Mouse (Mus musculus) layer of hippocampus, adult 2 months (tissue): ENCODE data around the gene Cacna1s. TPM values are rescaled to one million over a fixed set of nuclear protein-coding genes. Genes with fewer than 3 reads are reported as not detected.
A peak's percentile ranks its signal among the peaks of the same experiment; 100 is the strongest.

Source experiments
- DNase-seq, 2 experiments: peaks; one replicate each; pipeline ENCODE4 v3.0.0; 2022; ENCODE audit warnings: low spot score in 2 of 2
- H3K27ac ChIP-seq: fragments of 200-600 bp; 2 replicates; pipeline ENCODE4 v1.8.1; 2022
- H3K4me3 ChIP-seq: fragments of 200-600 bp; 2 replicates; pipeline ENCODE4 v1.8.1; 2022; ENCODE audit warnings: mild to moderate bottlenecking
- CTCF ChIP-seq: fragments of 200-600 bp; conservative IDR thresholded peaks from 2 replicates; pipeline ENCODE4 v1.8.1; 2022; ENCODE audit warnings: antibody characterized with exemption, mild to moderate bottlenecking, moderate library complexity
- long read RNA-seq, 2 experiments: library from polyadenylated mRNA; stranded (forward); transcript quantifications; one replicate each; pipeline ENCODE4 v2.0.0; 2021; ENCODE audit warnings: borderline mapping rate in 2 of 2
- total RNA-seq, 2 experiments: library from RNA; stranded (reverse); gene quantifications; 2 replicates each; pipeline ENCODE4 v1.2.3; 2021

Gene Cacna1s
- under 1 TPM; 0.49 to 0.77 TPM for total RNA-seq
- long read RNA-seq, experiment 1, partial matches to known transcripts, result 0 of 2 reads
- long read RNA-seq, experiment 1, other reads (novel, unspliced or antisense), result 2 of 2 reads
- long read RNA-seq, experiment 2, partial matches to known transcripts, result 1 of 2 reads
- long read RNA-seq, experiment 2, other reads (novel, unspliced or antisense), result 0 of 2 reads

GRCm38 (mm10) chr1:136052547-136052946, at the start of gene Cacna1s:
Cacna1s (plus strand) TSS chr1:136052750.
- no peak for DNase-seq
- no peak for TF ChIP-seq CTCF
- no peak within 1 kb of the TSS for H3K27ac ChIP-seq
- no peak within 1 kb of the TSS for H3K4me3 ChIP-seq

GRCm38 (mm10) chr1:136006292-136006748, 46.2 kb upstream of the Cacna1s start, which contains the start of gene Igfn1:
Igfn1 (minus strand) TSS chr1:136006342.
- DNase-seq, result no peak
- TF ChIP-seq CTCF, result no peak
- Histone ChIP-seq H3K27ac (no peak within 1 kb of the TSS), H3K4me3 (no peak within 1 kb of the TSS)

GRCm38 (mm10) chr1:136007211-136008158, 45.1 kb upstream of the Cacna1s start, which contains the start of gene Tmem9:
Tmem9 (plus strand) TSS chr1:136008150.
- TF ChIP-seq CTCF, result no peak
- DNase-seq, result peak; percentile 26 to 52
- no peak within 1 kb of the TSS for H3K27ac ChIP-seq
- H3K4me3 ChIP-seq, result peak within 1 kb of the TSS; percentile 55

GRCm38 (mm10) chr1:136008159-136008533, 44.4 kb upstream of the Cacna1s start:
- TF ChIP-seq CTCF, result peak; percentile 4; the same call in 1 of the 2 replicates
- no peak overlapping the region for H3K27ac ChIP-seq
- peak overlapping the region; percentile 55 for H3K4me3 ChIP-seq
- no peak for DNase-seq

GRCm38 (mm10) chr1:136010247-136010646, 42.3 kb upstream of the Cacna1s start:
- DNase-seq, result no peak
- TF ChIP-seq CTCF, result no peak
- H3K27ac ChIP-seq, result no peak overlapping the region
- H3K4me3 ChIP-seq, result no peak overlapping the region

- TF ChIP-seq CTCF, result no peak
- Histone ChIP-seq H3K4me3 (no peak overlapping the region), H3K27ac (no peak overlapping the region)
- DNase-seq, result no peak
Observed at GRCm38 (mm10) chr1:136013513-136013912, 39.0 kb upstream of the Cacna1s start.

- no peak for TF ChIP-seq CTCF
- H3K27ac ChIP-seq, result no peak overlapping the region
- no peak for DNase-seq
Observed at GRCm38 (mm10) chr1:136014796-136015502, 37.6 kb upstream of the Cacna1s start.

GRCm38 (mm10) chr1:136017307-136017706, 35.2 kb upstream of the Cacna1s start:
- Histone ChIP-seq H3K4me3 (peak overlapping the region; percentile 93), H3K27ac (peak overlapping the region; percentile 73)
- no peak for DNase-seq
- no peak for TF ChIP-seq CTCF

More at GRCm38 (mm10) chr1:136014796-136015502, 37.6 kb upstream of the Cacna1s start:
- H3K4me3 ChIP-seq, result no peak overlapping the region

GRCm38 (mm10) chr1:136017907-136018313, 34.6 kb upstream of the Cacna1s start:
- Histone ChIP-seq H3K27ac (peak overlapping the region; percentile 95), H3K4me3 (peak overlapping the region; percentile 93)
- TF ChIP-seq CTCF, result 0 out of 2 replicates have a peak, but pooled peaks have one; percentile 4
- peak; percentile 94 to 96 for DNase-seq

- peak overlapping the region; percentile 95 for H3K27ac ChIP-seq
- peak in 1 of 2 experiments; percentile 9 for DNase-seq
- TF ChIP-seq CTCF, result no peak
- peak overlapping the region; percentile 93 for H3K4me3 ChIP-seq
Observed at GRCm38 (mm10) chr1:136018390-136019189, 34.0 kb upstream of the Cacna1s start.

- Histone ChIP-seq H3K27ac (no peak overlapping the region), H3K4me3 (no peak overlapping the region)
- TF ChIP-seq CTCF, result no peak
- DNase-seq, result no peak
Observed at GRCm38 (mm10) chr1:136030201-136030600, 22.3 kb upstream of the Cacna1s start.

GRCm38 (mm10) chr1:136031697-136032096, 20.9 kb upstream of the Cacna1s start:
- DNase-seq, result no peak
- Histone ChIP-seq H3K4me3 (no peak overlapping the region), H3K27ac (no peak overlapping the region)
- no peak for TF ChIP-seq CTCF
